Mouse (Mus musculus): Measurements from ENCODE around the gene Parva.

- TF ChIP-seq CTCF (IDR thresholded peaks at IDR 0.05; ENCODE audit: insufficient read depth, low read depth, low read length) (no peak), POLR2A (IDR thresholded peaks at IDR 0.05; ENCODE audit: insufficient read depth, low read depth, low read length) (no peak)
Measured at GRCm38 (mm10) chr7:112457373-112457772, 30.1 kb downstream of the Parva start.
